Comparison of ENCODE assay signal across 25 mouse cellular contexts in genomic region chr17:74586768-74587167, GRCm38 (mm10).
"Had no signal": no experiment of that assay in that cellular context is flagged by ENCODE, and none has a peak within 500 bp of the region (broad histone marks: within the 10 kb centered on the region; RNA-seq: fewer than 3 reads in every experiment).

No protein-coding gene starts in this region.

- H3K9ac ChIP-seq: heart, embryonic 12.5 days; hindbrain, embryonic 12.5 days; hindbrain, embryonic 14.5 days; intestine, embryonic 15.5 days; limb, embryonic 12.5 days; liver, embryonic 13.5 days had no signal

- H3K27me3 ChIP-seq: heart, embryonic 12.5 days; hindbrain, embryonic 12.5 days; intestine, embryonic 15.5 days; limb, embryonic 12.5 days; liver, embryonic 13.5 days had no signal

- H3K27ac ChIP-seq: gastrocnemius, adult 2 months; heart, embryonic 10.5 days; hindbrain, embryonic 10.5 days; hindbrain, embryonic 12.5 days; hindbrain, embryonic 14.5 days; intestine, embryonic 15.5 days; layer of hippocampus, adult 2 months; left cerebral cortex, adult 2 months; limb, embryonic 10.5 days; limb, embryonic 12.5 days; liver, embryonic 13.5 days had no signal

- H3K9me3 ChIP-seq: heart, embryonic 10.5 days; heart, embryonic 12.5 days; hindbrain, embryonic 10.5 days; hindbrain, embryonic 12.5 days; intestine, embryonic 15.5 days; limb, embryonic 10.5 days; limb, embryonic 12.5 days; liver, embryonic 13.5 days had no signal

- H3K36me3 ChIP-seq: intestine, embryonic 15.5 days had no signal

- H3K4me1 ChIP-seq: heart, embryonic 10.5 days; hindbrain, embryonic 10.5 days; hindbrain, embryonic 12.5 days; intestine, embryonic 15.5 days; limb, embryonic 10.5 days; limb, embryonic 12.5 days; liver, embryonic 13.5 days had no signal

- H3K4me2 ChIP-seq: heart, embryonic 12.5 days; hindbrain, embryonic 12.5 days; hindbrain, embryonic 14.5 days; intestine, embryonic 15.5 days; limb, embryonic 12.5 days; liver, embryonic 13.5 days had no signal

- H3K4me3 ChIP-seq: gastrocnemius, adult 2 months; heart, embryonic 10.5 days; heart, embryonic 12.5 days; hindbrain, embryonic 10.5 days; hindbrain, embryonic 12.5 days; intestine, embryonic 15.5 days; layer of hippocampus, adult 2 months; left cerebral cortex, adult 2 months; limb, embryonic 10.5 days; limb, embryonic 12.5 days; liver, embryonic 13.5 days had no signal

- ATAC-seq: hindbrain, embryonic 16.5 days; inflammation-experienced regulatory T-cells, adult 6 months; intestine, embryonic 15.5 days; intestine, postnatal 0 days had no signal

- DNase-seq: gastrocnemius, adult 2 months; gastrocnemius, postnatal 10 days; gastrocnemius, postnatal 25 days; heart, adult 18-20 months; heart, postnatal 10 days; heart, postnatal 4 days; kidney, adult 18-20 months; kidney, adult 8-10 months; kidney, postnatal 10 days; kidney, postnatal 25 days; kidney, postnatal 4 days; liver, embryonic 13.5 days had no signal
